Mouse (Mus musculus) kidney, adult 2 months (tissue): ENCODE data around the gene Msi2. TPM values are rescaled to one million over a fixed set of nuclear protein-coding genes. Genes with fewer than 3 reads are reported as not detected.

ENCODE experiments used
- DNase-seq: peaks from one replicate; pipeline ENCODE4 v3.0.0; 2021
- H3K27ac ChIP-seq: fragments of 200-500 bp; 2 replicates; pipeline ENCODE4 v1.5.1; 2012; ENCODE audit warnings: low read depth, low read length, control low read depth, inconsistent platforms; ENCODE audit not compliant: insufficient read depth
- H3K27me3 ChIP-seq: fragments of 200-500 bp; replicated peaks from 2 replicates; pipeline ENCODE4 v1.6.1; 2012; ENCODE audit warnings: mild to moderate bottlenecking, moderate library complexity, low read length, inconsistent platforms; ENCODE audit not compliant: control insufficient read depth, insufficient read depth
- H3K36me3 ChIP-seq: fragments of 200-500 bp; 2 replicates; pipeline ENCODE4 v1.6.1; 2012; ENCODE audit warnings: mild to moderate bottlenecking, moderate library complexity, low read length, inconsistent platforms; ENCODE audit not compliant: control insufficient read depth, insufficient read depth
- H3K4me1 ChIP-seq: fragments of 200-500 bp; 2 replicates; pipeline ENCODE4 v1.6.1; 2011; ENCODE audit warnings: low read length; ENCODE audit not compliant: control insufficient read depth, insufficient read depth
- H3K4me3 ChIP-seq: fragments of 200-500 bp; 2 replicates; pipeline ENCODE4 v1.5.1; 2011; ENCODE audit warnings: mild to moderate bottlenecking, low read depth, low read length, control low read depth; ENCODE audit not compliant: insufficient read depth
- CTCF ChIP-seq: fragments of 200-500 bp; conservative IDR thresholded peaks from 2 replicates; pipeline ENCODE4 v1.5.1; 2011; ENCODE audit warnings: low read depth, mild to moderate bottlenecking, control low read depth, low read length, moderate library complexity, mixed read lengths; ENCODE audit not compliant: insufficient read depth, insufficient read length
- POLR2A ChIP-seq: fragments of 200-500 bp; IDR thresholded peaks from one replicate; pipeline ENCODE4 v1.6.1; 2011; ENCODE audit warnings: low read depth, low read length, control low read depth
- WGBS: fragments of 180-500 bp; shearing (Covaris S2); methylation state at CpG from one replicate; pipeline ENCODE4 v1.1.7; 2018; 5-methylcytosine and 5-hydroxymethylcytosine counted together
- polyA plus RNA-seq: library from polyadenylated mRNA; depleted of rRNA; stranded (reverse); fragments of >200 nt; gene quantifications from 2 replicates; pipeline ENCODE4 v1.2.3, GENCODE M21; 2012

Msi2 gene
- polyA plus RNA-seq, 1 experiment = 43.5 TPM

DNA sequence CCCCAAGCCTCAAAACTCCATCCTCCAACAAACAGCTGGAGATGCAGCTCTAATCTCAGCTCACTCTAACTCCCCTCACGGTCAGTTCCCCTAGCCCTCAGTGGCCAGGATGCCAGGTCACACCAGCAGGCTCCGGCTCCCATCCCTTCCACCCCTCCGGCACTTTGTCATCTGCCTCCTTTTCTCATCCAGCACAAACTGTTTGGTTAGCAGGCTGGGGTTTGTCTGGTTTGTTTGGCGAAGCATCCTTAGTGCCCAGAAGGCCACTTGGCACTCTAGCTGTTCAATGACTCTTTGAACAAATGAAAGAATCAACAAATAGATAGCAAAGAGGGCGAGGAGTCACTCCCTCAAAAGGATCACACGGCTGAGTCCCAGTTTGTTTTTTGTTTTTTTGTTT lies 194.8 kb downstream of the Msi2 start:
- Histone ChIP-seq H3K27me3 (no peaks in the 10 kb centered on the region), H3K4me1 (peaks cover 32% of the 10 kb centered on the region), H3K27ac (peak overlapping the region; percentile 59; the same call in 1 of the 2 replicates), H3K4me3 (no peak overlapping the region), H3K36me3 (no peaks in the 10 kb centered on the region)
- WGBS = 77% methylated on average over 6 of the region's 6 CpGs
- TF ChIP-seq CTCF = no peak
- TF ChIP-seq POLR2A = no peak
- no peak for DNase-seq

- no peak overlapping the region for H3K4me3 ChIP-seq
- peak overlapping the region; percentile 28; the same call in 1 of the 2 replicates for H3K27ac ChIP-seq
- TF ChIP-seq CTCF = no peak
- TF ChIP-seq POLR2A = no peak
- H3K4me1 ChIP-seq = peaks cover 27% of the 10 kb centered on the region
- H3K36me3 ChIP-seq = no peaks in the 10 kb centered on the region
- WGBS = 45% methylated on average over 5 of the region's 5 CpGs
- no peak for DNase-seq
- no peaks in the 10 kb centered on the region for H3K27me3 ChIP-seq
Measured at GRCm38 (mm10) chr11:88522114-88522513, 196.2 kb downstream of the Msi2 start.

DNA sequence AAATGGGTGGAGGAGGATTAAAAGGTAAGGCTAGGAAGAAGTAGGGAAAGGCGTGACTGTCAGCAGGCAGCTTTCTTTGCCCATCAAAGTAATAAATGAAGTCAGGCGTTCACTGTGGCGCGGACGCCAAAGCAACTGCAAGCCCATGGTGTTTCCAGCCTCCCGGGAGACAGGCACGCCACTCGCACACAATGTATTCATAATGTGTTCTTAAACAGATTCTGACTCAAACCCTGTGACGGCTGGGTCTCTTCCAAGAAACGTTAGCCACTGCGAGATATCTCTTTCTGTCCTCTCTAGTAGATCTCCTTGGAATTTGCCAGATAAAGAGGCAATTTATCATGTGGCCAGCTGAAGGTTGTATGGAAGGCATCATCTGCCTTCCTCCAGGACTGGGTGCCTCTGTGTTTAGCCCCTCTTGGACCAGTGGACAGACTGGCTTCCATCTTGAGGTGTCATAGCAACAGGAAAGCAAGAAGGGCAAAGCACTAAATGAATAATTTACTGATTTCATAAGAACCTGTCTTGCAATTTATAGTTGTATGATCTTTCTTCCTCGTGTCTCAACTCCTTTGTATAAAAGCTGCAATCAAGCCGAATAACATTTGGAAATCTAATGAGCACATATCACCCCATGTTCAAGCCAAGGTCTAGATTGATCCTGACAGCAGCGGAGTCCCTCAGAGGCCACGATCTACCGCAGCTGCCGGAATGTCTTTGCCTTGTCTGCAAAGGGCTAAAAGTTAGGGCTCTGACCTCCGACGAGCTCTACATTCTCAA lies 197.2 kb downstream of the Msi2 start:
- DNase-seq = no peak
- no peak overlapping the region for H3K4me3 ChIP-seq
- no peak overlapping the region for H3K27ac ChIP-seq
- H3K4me1 ChIP-seq = peaks cover 30% of the 10 kb centered on the region
- no peaks in the 10 kb centered on the region for H3K27me3 ChIP-seq
- 66% methylated on average over 19 of the region's 19 CpGs for WGBS
- no peak for TF ChIP-seq CTCF
- no peak for TF ChIP-seq POLR2A
- no peaks in the 10 kb centered on the region for H3K36me3 ChIP-seq

DNA sequence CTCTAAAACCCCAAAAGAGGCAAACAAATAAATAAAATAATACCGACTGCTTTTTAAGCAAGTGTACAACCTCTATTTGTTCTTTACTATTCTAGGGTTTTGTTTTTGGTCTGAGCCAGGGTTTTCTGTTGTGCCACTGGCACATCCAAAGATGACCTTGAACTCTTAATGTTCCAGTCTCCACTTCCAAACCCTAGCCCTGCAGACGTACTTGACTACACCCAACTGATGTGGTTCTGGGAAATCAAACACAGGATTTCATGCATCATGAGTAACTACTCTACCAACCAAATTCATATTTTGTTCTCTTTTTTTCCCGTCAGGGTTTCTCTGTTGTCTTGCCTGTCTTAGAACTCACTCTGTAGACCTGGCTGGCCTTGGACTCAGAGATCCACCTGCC lies 200.0 kb downstream of the Msi2 start:
- TF ChIP-seq CTCF (no peak), POLR2A (no peak)
- H3K4me3 ChIP-seq = no peak overlapping the region
- H3K27ac ChIP-seq = no peak overlapping the region
- H3K36me3 ChIP-seq = no peaks in the 10 kb centered on the region
- 75% methylated on average over 3 of the region's 3 CpGs for WGBS
- peaks cover 42% of the 10 kb centered on the region for H3K4me1 ChIP-seq
- no peak for DNase-seq
- no peaks in the 10 kb centered on the region for H3K27me3 ChIP-seq

GRCm38 (mm10) chr11:88516596-88517485 lies 201.5 kb downstream of the Msi2 start:
- Histone ChIP-seq H3K4me1 (peaks cover 38% of the 10 kb centered on the region), H3K4me3 (no peak overlapping the region), H3K27ac (peak overlapping the region; percentile 29), H3K27me3 (no peaks in the 10 kb centered on the region), H3K36me3 (no peaks in the 10 kb centered on the region)
- no peak for DNase-seq
- no peak for TF ChIP-seq POLR2A
- no peak for TF ChIP-seq CTCF
- WGBS = 66% methylated on average over 12 of the region's 12 CpGs

- DNase-seq = peak; percentile 65
- no peak for TF ChIP-seq POLR2A
- TF ChIP-seq CTCF = no peak
Measured at GRCm38 (mm10) chr11:88515736-88516583, 202.4 kb downstream of the Msi2 start.

GRCm38 (mm10) chr11:88515267-88515666 lies 203.0 kb downstream of the Msi2 start:
- no peaks in the 10 kb centered on the region for H3K27me3 ChIP-seq
- H3K4me3 ChIP-seq = no peak overlapping the region
- TF ChIP-seq POLR2A (no peak), CTCF (no peak)
- H3K36me3 ChIP-seq = no peaks in the 10 kb centered on the region
- no peak for DNase-seq
- H3K4me1 ChIP-seq = peaks cover 34% of the 10 kb centered on the region
- peak overlapping the region; percentile 26; the same call in 1 of the 2 replicates for H3K27ac ChIP-seq
- WGBS = 93% methylated on average over 2 of the region's 2 CpGs

More at GRCm38 (mm10) chr11:88515736-88516583, 202.4 kb downstream of the Msi2 start:
- no peaks in the 10 kb centered on the region for H3K27me3 ChIP-seq
- peaks cover 34% of the 10 kb centered on the region for H3K4me1 ChIP-seq
- no peaks in the 10 kb centered on the region for H3K36me3 ChIP-seq
- peak overlapping the region; percentile 26 for H3K27ac ChIP-seq
- WGBS = 63% methylated on average over 6 of the region's 6 CpGs
- no peak overlapping the region for H3K4me3 ChIP-seq
